Mouse (Mus musculus) midbrain, postnatal 0 days (tissue): ENCODE results near the gene Cpox. TPM values are rescaled to one million over a fixed set of nuclear protein-coding genes. Genes with fewer than 3 reads are reported as not detected.

Experiments
- ATAC-seq: fragments of 200-750 bp; cut with Nextera tagmentation; 2 replicates; pipeline ENCODE4 v1.8.0; 2017; ENCODE audit warnings: moderate number of reproducible peaks, mild to moderate bottlenecking, moderate TSS enrichment, moderate library complexity; ENCODE audit not compliant: low FRiP score
- DNase-seq: peaks from one replicate; pipeline ENCODE4 v3.0.0-alpha.2; 2015; ENCODE audit warnings: low spot score
- H3K27ac ChIP-seq: fragments of 300-500 bp; sonication (generic); 2 replicates; pipeline ENCODE4 v1.5.1; 2014; ENCODE audit warnings: low read depth, mild to moderate bottlenecking, low read length, mixed read lengths
- H3K27me3 ChIP-seq: fragments of 300-500 bp; sonication (generic); 2 replicates; pipeline ENCODE4 v1.6.1; 2014; ENCODE audit warnings: low read length, control low read depth, mixed read lengths; ENCODE audit not compliant: insufficient read depth
- H3K36me3 ChIP-seq: fragments of 300-500 bp; sonication (generic); 2 replicates; pipeline ENCODE4 v1.6.1; 2014; ENCODE audit warnings: low read length, control low read depth, mixed read lengths; ENCODE audit not compliant: insufficient read depth
- H3K4me1 ChIP-seq: fragments of 300-500 bp; sonication (generic); 2 replicates; pipeline ENCODE4 v1.6.1; 2014; ENCODE audit warnings: mild to moderate bottlenecking, control low read depth, antibody characterized with exemption, low read length, mixed read lengths; ENCODE audit not compliant: insufficient read depth
- H3K4me2 ChIP-seq: fragments of 300-500 bp; sonication (generic); 2 replicates; pipeline ENCODE4 v1.6.1; 2014; ENCODE audit warnings: low read depth, mild to moderate bottlenecking, low read length, mixed read lengths; ENCODE audit not compliant: poor library complexity, severe bottlenecking
- H3K4me3 ChIP-seq: fragments of 300-500 bp; sonication (generic); 2 replicates; pipeline ENCODE4 v1.5.1; 2014; ENCODE audit warnings: low read depth, mild to moderate bottlenecking, low read length, moderate library complexity
- H3K9ac ChIP-seq: fragments of 300-500 bp; sonication (generic); replicated peaks from 2 replicates; pipeline ENCODE4 v1.6.1; 2014; ENCODE audit warnings: mild to moderate bottlenecking, low read length, moderate library complexity, mixed read lengths; ENCODE audit not compliant: poor library complexity, severe bottlenecking
- H3K9me3 ChIP-seq: fragments of 300-500 bp; sonication (generic); 2 replicates; pipeline ENCODE4 v1.6.1; 2016; ENCODE audit warnings: low read length, control low read depth
- CTCF ChIP-seq: IDR thresholded peaks from 2 replicates; pipeline ENCODE4 v1.5.1; 2016; ENCODE audit warnings: antibody characterized with exemption, mild to moderate bottlenecking
- WGBS: fragments of 180-500 bp; shearing (Covaris S2); extraction: QIAGEN DNeasy Blood & Tissue Kit; methylation state at CpG from one replicate; pipeline ENCODE4 v1.1.7; 2014; 5-methylcytosine and 5-hydroxymethylcytosine counted together
- polyA plus RNA-seq: library from polyadenylated mRNA; unstranded; fragments of >200 nt; fragmentation: Nextera tagmentation; extraction: Ambion mirVana; gene quantifications from 2 replicates; pipeline ENCODE4 v1.2.1, GENCODE M21; 2015
- total RNA-seq: library from RNA; depleted of rRNA; stranded (reverse); fragments of >200 nt; gene quantifications from 2 replicates; pipeline ENCODE4 v1.2.3, GENCODE M21; 2014; rRNA removed

Gene Cpox
- total RNA-seq (14.9 and 15.9 TPM in 2 replicates), polyA plus RNA-seq (10.7 and 12.4 TPM in 2 replicates)

DNA sequence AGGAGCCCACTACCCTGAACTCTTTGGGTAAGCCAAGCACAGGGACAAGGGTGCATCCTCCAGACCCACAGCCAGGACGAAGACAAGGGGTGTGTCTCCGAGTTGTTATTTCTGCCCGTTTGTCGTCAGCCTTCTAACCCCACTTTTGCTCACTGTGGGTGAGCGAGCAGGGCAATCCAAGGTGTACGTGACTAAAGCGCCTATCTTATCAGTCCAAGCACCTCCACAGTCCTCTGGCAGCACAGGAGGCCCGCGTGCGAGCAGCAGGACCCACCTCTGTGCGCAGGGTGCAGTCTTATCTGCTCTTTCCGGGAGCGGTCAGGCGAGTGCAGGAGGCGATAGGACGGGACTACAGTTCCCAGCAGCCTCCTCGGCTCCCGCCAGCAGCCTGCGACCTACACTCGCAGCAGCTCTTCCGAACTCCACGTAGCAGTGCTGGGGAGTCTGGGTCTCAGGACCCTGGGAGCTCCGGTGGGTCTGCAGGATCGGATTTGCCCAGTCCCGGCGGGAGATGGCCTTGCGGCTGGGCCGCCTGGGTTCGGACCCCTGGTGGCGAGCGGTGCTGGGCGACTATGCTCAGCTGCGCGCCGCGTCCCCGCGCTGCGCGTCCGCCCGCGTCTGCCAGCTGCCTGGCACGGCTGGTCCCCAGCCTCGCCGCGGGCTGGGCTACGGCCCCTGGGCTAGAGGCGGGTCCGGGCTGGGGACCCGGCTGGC, at the start of gene Cpox:
Gene Cpox (plus strand): TSS at position 376 of the 714 bp plus-strand sequence.
- no peaks in the 10 kb centered on the region for H3K27me3 ChIP-seq
- H3K4me1 ChIP-seq = no peaks in the 10 kb centered on the region
- H3K4me2 ChIP-seq = peak within 1 kb of the TSS; percentile 77
- under 1% methylated on average over 50 of the region's 51 CpGs for WGBS
- peak within 1 kb of the TSS; percentile 91 for H3K4me3 ChIP-seq
- peak; percentile 96 for ATAC-seq
- H3K36me3 ChIP-seq = peaks cover 17% of the 10 kb centered on the region
- peak; percentile 42 for TF ChIP-seq CTCF
- H3K27ac ChIP-seq = peak within 1 kb of the TSS; percentile 78
- peak within 1 kb of the TSS; percentile 89 for H3K9ac ChIP-seq
- DNase-seq = peak; percentile 90
- H3K9me3 ChIP-seq = no peaks in the 10 kb centered on the region

- no peak overlapping the region for H3K4me3 ChIP-seq
- H3K9me3 ChIP-seq = no peaks in the 10 kb centered on the region
- no peak for TF ChIP-seq CTCF
- no peaks in the 10 kb centered on the region for H3K4me1 ChIP-seq
- H3K27me3 ChIP-seq = no peaks in the 10 kb centered on the region
- 84% methylated on average over 3 of the region's 3 CpGs for WGBS
- DNase-seq = no peak
- no peak overlapping the region for H3K4me2 ChIP-seq
- ATAC-seq = no peak
- H3K27ac ChIP-seq = no peak overlapping the region
- H3K9ac ChIP-seq = no peak overlapping the region
- no peaks in the 10 kb centered on the region for H3K36me3 ChIP-seq
Observed at GRCm38 (mm10) chr16:58622377-58622776, 47.7 kb upstream of the Cpox start.

DNA sequence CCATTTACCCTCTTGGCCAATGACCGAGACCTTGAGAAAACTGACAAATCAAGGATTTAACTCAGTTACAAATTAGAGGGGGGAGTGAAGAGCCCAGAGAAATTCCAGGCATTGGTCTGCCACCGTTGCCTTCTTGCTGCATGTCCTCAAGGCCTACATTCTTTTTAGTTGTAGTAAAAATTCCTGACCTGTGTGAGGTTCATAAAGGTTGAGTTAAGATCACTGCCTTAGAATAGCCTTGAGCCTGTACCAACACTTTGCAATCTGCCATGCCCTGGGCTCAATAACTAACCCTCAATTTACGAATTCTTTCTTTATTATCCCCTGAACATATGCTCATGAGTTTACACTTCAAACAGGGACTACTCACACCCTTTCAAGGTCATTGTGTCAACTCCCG, 47.0 kb upstream of the Cpox start:
- no peak overlapping the region for H3K4me2 ChIP-seq
- H3K36me3 ChIP-seq = no peaks in the 10 kb centered on the region
- ATAC-seq (no peak), DNase-seq (no peak)
- H3K4me3 ChIP-seq = no peak overlapping the region
- 79% methylated on average over 4 of the region's 4 CpGs for WGBS
- no peaks in the 10 kb centered on the region for H3K4me1 ChIP-seq
- no peak for TF ChIP-seq CTCF
- no peaks in the 10 kb centered on the region for H3K9me3 ChIP-seq
- no peaks in the 10 kb centered on the region for H3K27me3 ChIP-seq
- H3K27ac ChIP-seq = no peak overlapping the region
- H3K9ac ChIP-seq = no peak overlapping the region

DNA sequence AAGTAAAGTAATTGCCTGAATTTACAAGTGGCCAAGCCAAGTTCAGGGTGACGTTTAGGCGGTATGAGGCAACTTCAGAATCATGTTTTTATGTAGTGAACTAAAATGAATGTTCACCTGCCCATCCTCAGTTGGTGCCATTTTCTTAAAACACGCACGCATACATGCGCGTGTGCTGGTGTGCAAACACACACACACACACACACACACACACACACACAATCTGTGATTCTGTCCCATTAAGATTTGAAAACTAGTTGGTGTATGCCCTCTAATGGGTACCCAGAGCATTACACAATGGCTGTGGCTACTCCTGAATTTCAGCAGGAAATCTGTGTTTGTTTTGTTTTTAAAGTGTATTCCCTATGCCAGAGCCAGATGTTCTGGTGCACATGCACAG, 46.1 kb upstream of the Cpox start:
- no peaks in the 10 kb centered on the region for H3K27me3 ChIP-seq
- 80% methylated on average over 6 of the region's 6 CpGs for WGBS
- H3K4me3 ChIP-seq = no peak overlapping the region
- no peak overlapping the region for H3K9ac ChIP-seq
- ATAC-seq (peak; percentile 64; the same call in 1 of the 2 replicates), DNase-seq (peak; percentile 65)
- peak; percentile 83 for TF ChIP-seq CTCF
- H3K4me2 ChIP-seq = no peak overlapping the region
- H3K27ac ChIP-seq = no peak overlapping the region
- H3K9me3 ChIP-seq = no peaks in the 10 kb centered on the region
- no peaks in the 10 kb centered on the region for H3K36me3 ChIP-seq
- no peaks in the 10 kb centered on the region for H3K4me1 ChIP-seq

DNA sequence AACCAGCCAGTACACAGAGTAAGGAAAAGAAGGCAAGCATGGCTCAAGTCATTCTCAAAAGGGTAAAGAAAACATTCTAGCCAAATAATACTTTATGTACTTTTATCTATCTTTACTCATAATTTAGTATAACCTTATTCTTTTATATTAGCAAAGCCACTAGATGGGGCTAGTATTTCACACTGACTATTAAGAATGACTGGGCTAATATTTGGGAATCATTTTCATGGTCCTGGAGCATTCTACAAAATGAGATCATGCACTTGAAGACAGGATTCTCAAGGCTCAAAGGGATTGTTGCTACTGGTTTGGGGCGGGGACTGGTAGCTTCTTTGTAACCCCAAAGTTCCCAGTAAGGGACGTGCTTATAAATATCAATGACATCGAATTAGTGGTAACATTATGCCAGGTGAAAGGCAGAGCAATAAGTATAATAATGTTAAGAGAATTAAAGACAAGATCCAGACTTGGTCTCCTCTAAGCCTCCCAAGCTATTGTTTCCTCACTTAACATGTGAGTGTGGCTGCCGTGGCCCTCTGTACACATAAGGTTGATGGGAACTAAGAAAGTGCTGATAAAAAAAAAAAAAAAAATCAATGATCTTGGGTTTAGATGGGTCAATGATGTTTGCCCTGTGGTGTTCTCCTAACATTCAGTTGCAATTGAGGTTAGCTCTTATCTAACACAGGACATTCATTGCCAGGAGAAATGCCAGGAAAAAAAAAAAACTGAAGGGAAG, 42.3 kb upstream of the Cpox start:
- H3K27me3 ChIP-seq = no peaks in the 10 kb centered on the region
- no peaks in the 10 kb centered on the region for H3K4me1 ChIP-seq
- ATAC-seq (no peak), DNase-seq (no peak)
- no peak overlapping the region for H3K9ac ChIP-seq
- 93% methylated on average over 4 of the region's 4 CpGs for WGBS
- H3K27ac ChIP-seq = no peak overlapping the region
- peak; percentile 53 for TF ChIP-seq CTCF
- H3K4me3 ChIP-seq = no peak overlapping the region
- no peaks in the 10 kb centered on the region for H3K9me3 ChIP-seq
- H3K36me3 ChIP-seq = no peaks in the 10 kb centered on the region
- H3K4me2 ChIP-seq = no peak overlapping the region

DNA sequence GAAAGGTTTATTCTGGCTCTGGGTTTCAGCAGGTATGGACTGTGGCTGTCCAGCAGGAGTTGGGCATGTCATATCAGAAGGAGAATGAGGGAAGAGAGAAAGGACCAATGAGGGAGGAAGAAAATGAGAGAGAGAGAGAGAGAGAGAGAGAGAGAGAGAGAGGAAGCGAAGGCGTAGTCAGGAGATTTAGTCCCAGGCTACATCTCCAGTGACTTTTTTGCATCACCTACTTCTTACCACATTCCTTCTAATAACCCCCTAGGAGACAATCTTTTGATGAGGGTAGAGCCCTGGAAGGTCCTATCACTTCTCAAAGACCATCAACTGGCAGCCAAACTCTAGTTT, 41.8 kb upstream of the Cpox start:
- no peaks in the 10 kb centered on the region for H3K9me3 ChIP-seq
- no peak overlapping the region for H3K9ac ChIP-seq
- H3K27me3 ChIP-seq = no peaks in the 10 kb centered on the region
- no peak overlapping the region for H3K4me3 ChIP-seq
- WGBS = 100% methylated on average over 2 of the region's 2 CpGs
- no peaks in the 10 kb centered on the region for H3K36me3 ChIP-seq
- ATAC-seq = no peak
- H3K4me1 ChIP-seq = no peaks in the 10 kb centered on the region
- no peak for DNase-seq
- TF ChIP-seq CTCF = no peak
- no peak overlapping the region for H3K4me2 ChIP-seq
- no peak overlapping the region for H3K27ac ChIP-seq
